14 mouse cellular contexts compared by ENCODE assay signal in genomic region chr1:165631136-165631535, GRCm38 (mm10). TPM values are rescaled to one million over a fixed set of nuclear protein-coding genes. Genes with fewer than 3 reads are reported as not detected.
DNase-seq lines count a peak whose midpoint lies in the region; ATAC-seq and TF ChIP-seq lines count a peak whose summit lies in the region.
"Had no signal": no experiment of that assay in that cellular context is flagged by ENCODE, and none has a peak within 500 bp of the region (broad histone marks: within the 10 kb centered on the region; RNA-seq: fewer than 3 reads in every experiment).

No protein-coding gene starts in this region.

- H3K9me3 ChIP-seq in hindbrain, embryonic 15.5 days = no peaks in the 10 kb centered on the region
- H3K9me3 ChIP-seq in hindbrain, embryonic 11.5 days (ENCODE audit: control insufficient read depth, low read length) = no peaks in the 10 kb centered on the region
- H3K9me3 ChIP-seq in lung, postnatal 0 days (ENCODE audit: low read length) = no peaks in the 10 kb centered on the region
- H3K9me3 ChIP-seq: megakaryocyte, embryonic 14.5 days had no signal

- no peak overlapping the region for H3K4me3 ChIP-seq in hindbrain, embryonic 15.5 days
- no peak overlapping the region for H3K4me3 ChIP-seq in hindbrain, embryonic 11.5 days (ENCODE audit: low read depth, low read length)
- H3K4me3 ChIP-seq in lung, postnatal 0 days (ENCODE audit: low read depth, low read length) = no peak overlapping the region
- peak overlapping the region; percentile 23 for H3K4me3 ChIP-seq in cerebellum, adult 2 months (replicated peaks; ENCODE audit: insufficient read depth, low read depth, low read length)
- H3K4me3 ChIP-seq in small intestine, adult 2 months (ENCODE audit: low read depth, low read length) = no peak overlapping the region
- H3K4me3 ChIP-seq: megakaryocyte, embryonic 14.5 days had no signal

- no peak for ATAC-seq in hindbrain, embryonic 15.5 days (ENCODE audit: low FRiP score, low read depth)
- ATAC-seq in hindbrain, embryonic 11.5 days (ENCODE audit: low FRiP score) = no peak
- ATAC-seq in lung, postnatal 0 days = no peak

- DNase-seq in hindbrain, embryonic 11.5 days (ENCODE audit: low spot score) = no peak
- DNase-seq in lung, postnatal 0 days (ENCODE audit: low spot score) = no peak
- no peak for DNase-seq in lung, postnatal 36 days
- DNase-seq in cerebellum, adult 2 months = peak; percentile 80 to 91
- DNase-seq in adrenal gland, postnatal 36 days = no peak
- no peak for DNase-seq in heart, postnatal 14 days
- DNase-seq: adrenal gland, postnatal 25 days; heart, adult 18-20 months; heart, postnatal 10 days; kidney, postnatal 10 days; thymus, postnatal 14 days had no signal

- peak; percentile 40; the same call in 1 of the 2 replicates for TF ChIP-seq POLR2A in cerebellum, adult 2 months (IDR thresholded peaks at IDR 0.05; ENCODE audit: borderline replicate concordance, insufficient read depth, low read length)
- TF ChIP-seq POLR2A in small intestine, adult 2 months (IDR thresholded peaks at IDR 0.05; ENCODE audit: low read depth, low read length) = no peak

- 78% methylated on average over 8 of the region's 8 CpGs for WGBS in hindbrain, embryonic 15.5 days
- WGBS in hindbrain, embryonic 11.5 days = 87% methylated on average over 8 of the region's 8 CpGs
- WGBS in lung, postnatal 0 days = 58% methylated on average over 8 of the region's 8 CpGs
- WGBS in cerebellum, adult 2 months = 6% methylated on average over 8 of the region's 8 CpGs
- 36% methylated on average over 8 of the region's 8 CpGs for WGBS in small intestine, adult 2 months

- no peaks in the 10 kb centered on the region for H3K36me3 ChIP-seq in hindbrain, embryonic 15.5 days
- H3K36me3 ChIP-seq in hindbrain, embryonic 11.5 days (ENCODE audit: control insufficient read depth, insufficient read depth, low read length) = no peaks in the 10 kb centered on the region
- no peaks in the 10 kb centered on the region for H3K36me3 ChIP-seq in lung, postnatal 0 days (ENCODE audit: insufficient read depth, low read length)
- H3K36me3 ChIP-seq in small intestine, adult 2 months (ENCODE audit: control insufficient read depth, insufficient read depth, low read length) = no peaks in the 10 kb centered on the region

- no peak overlapping the region for H3K9ac ChIP-seq in hindbrain, embryonic 15.5 days
- no peak overlapping the region for H3K9ac ChIP-seq in hindbrain, embryonic 11.5 days (ENCODE audit: low read depth, low read length)
- H3K9ac ChIP-seq in lung, postnatal 0 days (replicated peaks; ENCODE audit: low read depth) = no peak overlapping the region

- H3K27ac ChIP-seq in hindbrain, embryonic 15.5 days (replicated peaks) = no peak overlapping the region
- H3K27ac ChIP-seq in hindbrain, embryonic 11.5 days (ENCODE audit: low read depth, low read length) = no peak overlapping the region
- peak overlapping the region; percentile 44; the same call in 1 of the 2 replicates for H3K27ac ChIP-seq in lung, postnatal 0 days (ENCODE audit: low read length)
- H3K27ac ChIP-seq in cerebellum, adult 2 months (ENCODE audit: insufficient read depth, low read length) = 0 out of 2 replicates have a peak overlapping the region, but pooled peaks have one; percentile 1
- H3K27ac ChIP-seq in small intestine, adult 2 months (ENCODE audit: insufficient read depth, low read depth, low read length) = peak overlapping the region; percentile 32

- TF ChIP-seq CTCF in lung, postnatal 0 days (IDR thresholded peaks at IDR 0.05) = peak; percentile 33
- peak; percentile 34; the same call in 1 of the 2 replicates for TF ChIP-seq CTCF in cerebellum, adult 2 months (IDR thresholded peaks at IDR 0.05; ENCODE audit: borderline replicate concordance, insufficient read depth, low read depth, low read length)
- peak; percentile 19; the same call in 1 of the 2 replicates for TF ChIP-seq CTCF in small intestine, adult 2 months (IDR thresholded peaks at IDR 0.05; ENCODE audit: extremely low read depth, insufficient read length, insufficient replicate concordance, low read depth, low read length)

- intact Hi-C loops in heart, postnatal 14 days (cut with DNase I) = loop anchor here (10.0 kb wide), 2 partner anchors 166 to 524 kb away; partner anchors contain the start of genes Dcaf6 and Mpc2

- TF ChIP-seq EP300 in lung, postnatal 0 days (IDR thresholded peaks at IDR 0.05) = no peak

- no peaks in the 10 kb centered on the region for H3K27me3 ChIP-seq in hindbrain, embryonic 15.5 days
- H3K27me3 ChIP-seq in hindbrain, embryonic 11.5 days (ENCODE audit: control insufficient read depth, insufficient read depth, low read length) = no peaks in the 10 kb centered on the region
- H3K27me3 ChIP-seq in lung, postnatal 0 days (replicated peaks; ENCODE audit: insufficient read depth, low read length) = no peaks in the 10 kb centered on the region
- no peaks in the 10 kb centered on the region for H3K27me3 ChIP-seq in cerebellum, adult 2 months (ENCODE audit: control insufficient read depth, insufficient read depth, low read length)
- H3K27me3 ChIP-seq in small intestine, adult 2 months (ENCODE audit: control insufficient read depth, insufficient read depth, low read length) = no peaks in the 10 kb centered on the region

- H3K4me2 ChIP-seq in hindbrain, embryonic 15.5 days = peak overlapping the region; percentile 13; the same call in 1 of the 2 replicates
- H3K4me2 ChIP-seq in hindbrain, embryonic 11.5 days (replicated peaks; ENCODE audit: low read depth, low read length) = no peak overlapping the region
- H3K4me2 ChIP-seq in lung, postnatal 0 days (replicated peaks; ENCODE audit: low read depth, low read length) = no peak overlapping the region

- H3K4me1 ChIP-seq in hindbrain, embryonic 15.5 days (replicated peaks) = peaks cover 48% of the 10 kb centered on the region
- H3K4me1 ChIP-seq in hindbrain, embryonic 11.5 days (replicated peaks; ENCODE audit: control insufficient read depth, insufficient read depth, low read length) = 0 out of 2 replicates have a peak, but pooled peaks cover 2% of the 10 kb centered on the region
- H3K4me1 ChIP-seq in lung, postnatal 0 days (ENCODE audit: insufficient read depth, low read depth, low read length) = peaks cover 30% of the 10 kb centered on the region
- peaks cover 18% of the 10 kb centered on the region for H3K4me1 ChIP-seq in cerebellum, adult 2 months (ENCODE audit: control insufficient read depth, insufficient read depth, low read length)
- peaks cover 27% of the 10 kb centered on the region for H3K4me1 ChIP-seq in small intestine, adult 2 months (ENCODE audit: control insufficient read depth, insufficient read depth, insufficient read length, low read length)

RNA-seq across cellular contexts. Expression of gene Mpzl1, which starts 3.2 kb away (rescaled TPM):
- 156 TPM in 2 replicates for polyA plus RNA-seq in hindbrain, embryonic 15.5 days (2015; fragmentation: Nextera tagmentation; extraction: Ambion mirVana)
- 149 and 150 TPM in 2 replicates for polyA plus RNA-seq in hindbrain, embryonic 11.5 days (2014; fragmentation: Nextera tagmentation; extraction: Ambion mirVana)
- polyA plus RNA-seq in lung, postnatal 0 days (2015; fragmentation: Nextera tagmentation; extraction: Ambion mirVana) = 136 and 149 TPM in 2 replicates
- polyA plus RNA-seq in cerebellum, adult 2 months (2012; rRNA removed) = 54.5 and 57.0 TPM in 2 replicates
- 15.4 and 24.8 TPM in 2 replicates for polyA plus RNA-seq in small intestine, adult 2 months (2012; rRNA removed)
- 10 to 100 TPM; 22.7 to 30.8 TPM for total RNA-seq in adrenal gland, postnatal 36 days (2021)
- total RNA-seq in heart, postnatal 14 days (2021) = 10 to 100 TPM; 33.3 to 34.1 TPM

Comparison
In these comparisons a context has a peak if more than half of its experiments do, and no peak if none do; other contexts are left out.
1. H3K27ac ChIP-seq: peak in lung, postnatal 0 days (single experiment), cerebellum, adult 2 months (single experiment) and small intestine, adult 2 months (single experiment); none in hindbrain, embryonic 15.5 days (single experiment) and hindbrain, embryonic 11.5 days (single experiment).
2. DNase-seq: peak in cerebellum, adult 2 months (2 of 2); none in hindbrain, embryonic 11.5 days (single experiment), lung, postnatal 0 days (single experiment), lung, postnatal 36 days (single experiment), adrenal gland, postnatal 36 days (0 of 2) and heart, postnatal 14 days (0 of 2).
3. Peak in every context shown above with its lines, with median percentiles within 50 percentile points of each other: CTCF ChIP-seq.